Mouse (Mus musculus) heart, embryonic 15.5 days (tissue): Measurements from ENCODE around the gene Cep19. TPM values are rescaled to one million over a fixed set of nuclear protein-coding genes. Genes with fewer than 3 reads are reported as not detected.
A peak's percentile ranks its signal among the peaks of the same experiment; 100 is the strongest.

ENCODE experiments used
- ATAC-seq: fragments of 200-750 bp; cut with Nextera tagmentation; replicated peaks from 2 replicates; pipeline ENCODE4 v1.8.0; 2017; ENCODE audit warnings: low read depth, moderate TSS enrichment; ENCODE audit not compliant: insufficient number of reproducible peaks, insufficient read depth, low FRiP score
- H3K27ac ChIP-seq: fragments of 300-500 bp; sonication (generic); 2 replicates; pipeline ENCODE4 v1.5.1; 2015; ENCODE audit warnings: mild to moderate bottlenecking, inconsistent platforms
- H3K27me3 ChIP-seq: fragments of 300-500 bp; sonication (generic); 2 replicates; pipeline ENCODE4 v1.6.1; 2015; ENCODE audit warnings: inconsistent platforms
- H3K36me3 ChIP-seq: fragments of 300-500 bp; sonication (generic); 2 replicates; pipeline ENCODE4 v1.6.1; 2015; ENCODE audit warnings: mild to moderate bottlenecking, inconsistent platforms
- H3K4me1 ChIP-seq: fragments of 300-500 bp; sonication (generic); replicated peaks from 2 replicates; pipeline ENCODE4 v1.6.1; 2015; ENCODE audit warnings: inconsistent platforms
- H3K4me2 ChIP-seq: fragments of 300-500 bp; sonication (generic); 2 replicates; pipeline ENCODE4 v1.6.1; 2015; ENCODE audit warnings: inconsistent platforms, mild to moderate bottlenecking, moderate library complexity
- H3K4me3 ChIP-seq: fragments of 300-500 bp; sonication (generic); 2 replicates; pipeline ENCODE4 v1.5.1; 2015; ENCODE audit warnings: mild to moderate bottlenecking, inconsistent platforms
- H3K9ac ChIP-seq: fragments of 300-500 bp; sonication (generic); 2 replicates; pipeline ENCODE4 v1.6.1; 2015; ENCODE audit warnings: mild to moderate bottlenecking, inconsistent platforms
- H3K9me3 ChIP-seq: fragments of 300-500 bp; sonication (generic); replicated peaks from 2 replicates; pipeline ENCODE4 v1.6.1; 2016; ENCODE audit warnings: inconsistent platforms
- WGBS: fragments of 180-500 bp; shearing (Covaris S2); methylation state at CpG from one replicate; pipeline ENCODE4 v1.1.7; 2015; ENCODE audit warnings: mixed read lengths; 5-methylcytosine and 5-hydroxymethylcytosine counted together
- polyA plus RNA-seq: library from polyadenylated mRNA; unstranded; fragments of >200 nt; fragmentation: Nextera tagmentation; extraction: Ambion mirVana; gene quantifications from 2 replicates; pipeline ENCODE4 v1.2.1, GENCODE M21; 2015

The Cep19 gene
- polyA plus RNA-seq, 1 experiment from 2014 or later, result 19.2 TPM

- no peaks in the 10 kb centered on the region for H3K27me3 ChIP-seq
- H3K9me3 ChIP-seq, result no peaks in the 10 kb centered on the region
- H3K27ac ChIP-seq, result no peak overlapping the region
- peaks cover 10% of the 10 kb centered on the region; the same call in 1 of the 2 replicates for H3K36me3 ChIP-seq
- no peak overlapping the region for H3K9ac ChIP-seq
- 76% methylated on average over 2 of the region's 2 CpGs for WGBS
- H3K4me2 ChIP-seq, result no peak overlapping the region
- no peak for ATAC-seq
- H3K4me3 ChIP-seq, result no peak overlapping the region
- peaks cover 1% of the 10 kb centered on the region; the same call in 1 of the 2 replicates for H3K4me1 ChIP-seq
These were observed 9.0 kb downstream of the Cep19 start for GRCm38 (mm10) chr16:32108578-32108977.

DNA sequence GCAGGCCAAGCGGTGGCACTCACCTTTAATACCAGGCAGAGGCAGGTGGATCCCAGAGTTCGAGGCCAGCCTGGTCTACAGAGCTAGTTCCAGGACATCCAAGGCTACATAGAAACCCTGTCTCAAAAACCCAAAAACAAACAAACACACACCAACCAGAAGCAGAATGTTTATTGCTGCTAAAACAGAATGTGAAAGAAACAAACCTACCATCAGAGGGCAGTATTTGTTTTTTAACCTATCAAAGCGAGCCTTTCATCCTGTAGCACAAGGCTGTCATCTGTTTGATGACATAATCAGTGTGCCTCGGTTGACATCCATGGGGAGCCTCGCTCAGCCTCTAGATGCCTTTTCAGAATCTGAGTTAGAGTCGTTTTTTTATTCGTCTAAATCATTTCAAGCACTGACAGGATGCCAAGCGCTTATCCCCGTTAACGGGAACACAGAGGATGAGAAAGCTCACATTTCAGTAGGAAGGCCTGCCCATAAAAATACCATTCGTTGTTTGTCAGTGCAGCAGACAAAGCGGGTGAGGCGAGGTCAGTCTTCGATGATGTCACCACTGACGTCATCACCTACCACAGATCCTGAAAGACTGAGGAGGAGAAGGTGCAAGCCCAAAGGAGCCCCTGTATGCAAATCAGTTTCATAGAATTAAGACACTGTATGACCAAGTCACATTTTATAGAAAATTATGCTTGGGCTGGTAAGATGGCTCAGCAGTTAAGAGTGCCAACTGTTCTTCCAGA is 11.5 kb downstream of the Cep19 start:
- H3K4me1 ChIP-seq, result peaks cover 12% of the 10 kb centered on the region
- H3K27me3 ChIP-seq, result no peaks in the 10 kb centered on the region
- H3K4me2 ChIP-seq, result no peak overlapping the region
- no peaks in the 10 kb centered on the region for H3K9me3 ChIP-seq
- H3K4me3 ChIP-seq, result no peak overlapping the region
- H3K9ac ChIP-seq, result no peak overlapping the region
- no peak for ATAC-seq
- H3K27ac ChIP-seq, result no peak overlapping the region
- 68% methylated on average over 15 of the region's 15 CpGs for WGBS
- H3K36me3 ChIP-seq, result peaks cover 8% of the 10 kb centered on the region; the same call in 1 of the 2 replicates

DNA sequence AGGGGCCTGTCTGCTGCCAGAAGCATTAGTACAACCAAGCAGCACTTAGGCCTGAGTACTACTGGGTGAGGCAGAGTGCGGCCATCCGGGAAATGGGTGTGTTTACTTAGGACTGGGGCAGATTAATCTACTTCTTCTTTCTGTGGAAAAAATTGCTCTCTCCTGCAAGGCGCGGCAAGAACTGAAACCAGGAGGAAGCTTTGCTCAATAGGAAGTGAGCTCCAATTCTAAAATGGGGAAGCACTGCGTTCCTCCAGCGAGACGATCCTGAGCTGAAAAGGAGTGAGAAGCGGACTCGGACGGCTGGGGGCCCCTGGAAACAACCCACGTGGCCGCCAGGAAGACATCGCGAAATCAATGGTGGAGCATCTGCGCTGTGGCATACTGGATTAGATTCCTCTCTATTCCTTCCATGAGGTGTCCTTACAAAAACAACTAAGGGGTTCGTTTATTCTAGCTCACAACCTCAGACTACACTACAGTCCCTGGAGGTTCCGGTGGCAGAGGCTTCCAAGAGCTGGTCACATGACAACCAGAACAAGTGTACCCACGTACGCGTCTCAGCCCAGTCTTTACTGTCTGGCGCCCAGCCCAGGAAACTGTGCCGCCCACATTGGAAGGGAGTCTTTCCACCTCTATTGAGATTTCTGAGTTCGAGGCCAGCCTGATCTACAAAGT is 14.1 kb downstream of the Cep19 start:
- WGBS, result 48% methylated on average over 23 of the region's 23 CpGs
- H3K9me3 ChIP-seq, result no peaks in the 10 kb centered on the region
- peaks cover 12% of the 10 kb centered on the region for H3K4me1 ChIP-seq
- H3K9ac ChIP-seq, result no peak overlapping the region
- peak overlapping the region; percentile 19; the same call in 1 of the 2 replicates for H3K4me3 ChIP-seq
- no peaks in the 10 kb centered on the region for H3K36me3 ChIP-seq
- H3K4me2 ChIP-seq, result peak overlapping the region; percentile 41; the same call in 1 of the 2 replicates
- ATAC-seq, result peak; percentile 60; the same call in 1 of the 2 replicates
- no peaks in the 10 kb centered on the region for H3K27me3 ChIP-seq
- peak overlapping the region; percentile 69 for H3K27ac ChIP-seq

- WGBS, result 81% methylated on average over 10 of the region's 10 CpGs
- ATAC-seq, result no peak
- Histone ChIP-seq H3K27me3 (no peaks in the 10 kb centered on the region), H3K4me2 (no peak overlapping the region), H3K27ac (0 out of 2 replicates have a peak overlapping the region, but pooled peaks have one; percentile 2), H3K4me1 (peaks cover 12% of the 10 kb centered on the region), H3K4me3 (no peak overlapping the region), H3K36me3 (no peaks in the 10 kb centered on the region), H3K9ac (no peak overlapping the region), H3K9me3 (no peaks in the 10 kb centered on the region)
These were observed 14.8 kb downstream of the Cep19 start for GRCm38 (mm10) chr16:32114406-32114805.

- no peak for ATAC-seq
These were observed 15.5 kb downstream of the Cep19 start for GRCm38 (mm10) chr16:32114968-32115695.

GRCm38 (mm10) chr16:32115781-32116180 is 16.2 kb downstream of the Cep19 start:
- 33% methylated on average over 6 of the region's 6 CpGs for whole genome bisulfite sequencing
- H3K4me2 ChIP-seq, result no peak overlapping the region

More at GRCm38 (mm10) chr16:32114968-32115695, 15.5 kb downstream of the Cep19 start:
- H3K4me2 ChIP-seq, result no peak overlapping the region
- H3K9ac ChIP-seq, result no peak overlapping the region
- WGBS, result 15% methylated on average over 15 of the region's 15 CpGs
- peaks cover 12% of the 10 kb centered on the region for H3K4me1 ChIP-seq
- 0 out of 2 replicates have a peak overlapping the region, but pooled peaks have one; percentile 2 for H3K27ac ChIP-seq
- no peaks in the 10 kb centered on the region for H3K27me3 ChIP-seq
- no peaks in the 10 kb centered on the region for H3K9me3 ChIP-seq
- no peak overlapping the region for H3K4me3 ChIP-seq
- H3K36me3 ChIP-seq, result no peaks in the 10 kb centered on the region

DNA sequence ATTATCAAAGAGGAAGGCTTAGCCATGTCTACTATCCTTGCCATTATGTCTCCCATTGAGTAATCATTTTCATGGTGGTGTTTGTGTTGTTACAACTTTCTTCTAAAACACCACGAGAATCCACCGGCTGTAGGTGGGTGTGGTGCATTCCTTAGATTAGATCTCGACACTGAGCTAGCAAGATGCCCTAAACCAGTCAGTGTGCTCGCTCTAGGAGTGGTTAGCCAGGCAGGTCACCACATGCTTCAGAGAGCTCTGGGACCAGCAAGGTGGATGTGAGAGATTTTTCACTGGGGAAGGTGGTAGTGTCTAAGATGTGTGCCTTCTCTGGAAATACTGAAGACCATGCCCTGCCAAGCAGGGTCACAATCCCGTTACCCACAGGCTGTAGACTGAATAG is 16.6 kb downstream of the Cep19 start:
- 22% methylated on average over 5 of the region's 5 CpGs for WGBS
- Histone ChIP-seq H3K9me3 (no peaks in the 10 kb centered on the region), H3K27me3 (no peaks in the 10 kb centered on the region), H3K27ac (no peak overlapping the region), H3K4me2 (no peak overlapping the region), H3K4me3 (no peak overlapping the region), H3K9ac (no peak overlapping the region), H3K36me3 (no peaks in the 10 kb centered on the region), H3K4me1 (peaks cover 12% of the 10 kb centered on the region)
- ATAC-seq, result no peak

More at GRCm38 (mm10) chr16:32115781-32116180, 16.2 kb downstream of the Cep19 start:
- no peak overlapping the region for H3K4me3 ChIP-seq
- no peaks in the 10 kb centered on the region for H3K27me3 ChIP-seq
- ATAC-seq, result no peak
- H3K9ac ChIP-seq, result no peak overlapping the region
- no peaks in the 10 kb centered on the region for H3K9me3 ChIP-seq
- no peaks in the 10 kb centered on the region for H3K36me3 ChIP-seq
- H3K27ac ChIP-seq, result no peak overlapping the region
- H3K4me1 ChIP-seq, result peaks cover 12% of the 10 kb centered on the region

GRCm38 (mm10) chr16:32120454-32120853 is 20.9 kb downstream of the Cep19 start:
- Histone ChIP-seq H3K4me2 (no peak overlapping the region), H3K27me3 (no peaks in the 10 kb centered on the region), H3K27ac (no peak overlapping the region), H3K36me3 (no peaks in the 10 kb centered on the region), H3K4me3 (no peak overlapping the region), H3K4me1 (peaks cover 5% of the 10 kb centered on the region; the same call in 1 of the 2 replicates), H3K9ac (no peak overlapping the region), H3K9me3 (no peaks in the 10 kb centered on the region)
- ATAC-seq, result no peak
- 78% methylated on average over 3 of the region's 3 CpGs for WGBS

GRCm38 (mm10) chr16:32124020-32124419 is 24.4 kb downstream of the Cep19 start:
- Histone ChIP-seq H3K27me3 (no peaks in the 10 kb centered on the region), H3K4me2 (no peak overlapping the region), H3K9me3 (no peaks in the 10 kb centered on the region), H3K27ac (no peak overlapping the region), H3K36me3 (no peaks in the 10 kb centered on the region), H3K4me1 (no peaks in the 10 kb centered on the region), H3K4me3 (no peak overlapping the region), H3K9ac (no peak overlapping the region)
- 90% methylated on average over 7 of the region's 7 CpGs for WGBS
- ATAC-seq, result no peak

GRCm38 (mm10) chr16:32124444-32125335 is 25.1 kb downstream of the Cep19 start:
- Histone ChIP-seq H3K9me3 (no peaks in the 10 kb centered on the region), H3K27me3 (no peaks in the 10 kb centered on the region), H3K9ac (no peak overlapping the region), H3K4me1 (no peaks in the 10 kb centered on the region), H3K4me3 (no peak overlapping the region), H3K27ac (peak overlapping the region; percentile 66), H3K36me3 (no peaks in the 10 kb centered on the region), H3K4me2 (no peak overlapping the region)
- 0 out of 2 replicates have a peak, but pooled peaks have one; percentile 35 for ATAC-seq
- WGBS, result 53% methylated on average over 17 of the region's 17 CpGs
